Mouse (Mus musculus) liver, embryonic 12.5 days (tissue): ENCODE data around the gene Bnc1. TPM values are rescaled to one million over a fixed set of nuclear protein-coding genes. Genes with fewer than 3 reads are reported as not detected.

Experiments
- ATAC-seq: fragments of 200-750 bp; cut with Nextera tagmentation; 2 replicates; pipeline ENCODE4 v1.8.0; 2017; ENCODE audit warnings: moderate number of reproducible peaks, mild to moderate bottlenecking, moderate library complexity
- H3K27ac ChIP-seq: fragments of 300-500 bp; sonication (generic); 2 replicates; pipeline ENCODE4 v1.5.1; 2016; ENCODE audit warnings: mild to moderate bottlenecking
- H3K27me3 ChIP-seq: fragments of 300-500 bp; sonication (generic); replicated peaks from 2 replicates; pipeline ENCODE4 v1.6.1; 2016; ENCODE audit warnings: mild to moderate bottlenecking, moderate library complexity
- H3K36me3 ChIP-seq: fragments of 300-500 bp; sonication (generic); 2 replicates; pipeline ENCODE4 v1.6.1; 2016; ENCODE audit warnings: mild to moderate bottlenecking, moderate library complexity
- H3K4me1 ChIP-seq: fragments of 300-500 bp; sonication (generic); 2 replicates; pipeline ENCODE4 v1.6.1; 2016
- H3K4me2 ChIP-seq: fragments of 300-500 bp; sonication (generic); 2 replicates; pipeline ENCODE4 v1.6.1; 2016; ENCODE audit warnings: mild to moderate bottlenecking, moderate library complexity
- H3K4me3 ChIP-seq: fragments of 300-500 bp; sonication (generic); 2 replicates; pipeline ENCODE4 v1.5.1; 2016; ENCODE audit warnings: mild to moderate bottlenecking, moderate library complexity
- H3K9ac ChIP-seq: fragments of 300-500 bp; sonication (generic); 2 replicates; pipeline ENCODE4 v1.6.1; 2016; ENCODE audit warnings: mild to moderate bottlenecking, moderate library complexity
- H3K9me3 ChIP-seq: fragments of 300-500 bp; sonication (generic); replicated peaks from 2 replicates; pipeline ENCODE4 v1.6.1; 2016; ENCODE audit warnings: mild to moderate bottlenecking, moderate library complexity
- WGBS: fragments of 180-500 bp; shearing (Covaris S2); methylation state at CpG from one replicate; pipeline ENCODE4 v1.1.7; 2016; ENCODE audit not compliant: insufficient replicate concordance; 5-methylcytosine and 5-hydroxymethylcytosine counted together
- polyA plus RNA-seq: library from polyadenylated mRNA; unstranded; fragments of >200 nt; fragmentation: Nextera tagmentation; extraction: Ambion mirVana; gene quantifications from 2 replicates; pipeline ENCODE4 v1.2.1, GENCODE M21; 2016

The Bnc1 gene
- polyA plus RNA-seq, 1 experiment from 2014 or later, result 1.8 TPM

DNA sequence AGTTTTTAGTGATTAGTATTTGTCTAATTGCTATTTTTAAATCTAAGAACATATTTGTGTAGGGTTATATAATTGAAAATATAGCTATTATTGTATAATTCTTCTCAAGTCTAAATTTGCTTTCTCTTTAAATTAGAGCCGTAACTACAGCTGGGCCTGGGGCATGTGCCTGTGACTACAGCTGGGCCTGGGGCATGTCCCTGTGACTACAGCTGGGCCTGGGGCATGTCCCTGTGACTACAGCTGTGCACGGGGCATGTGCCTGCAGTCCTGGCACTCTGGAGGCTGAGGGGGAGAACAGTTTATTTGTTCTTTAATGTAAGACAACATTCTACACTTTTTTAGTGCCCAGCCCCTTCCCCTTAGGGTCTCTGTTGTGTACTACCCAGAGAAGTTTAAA lies 12.1 kb upstream of the Bnc1 start:
- Histone ChIP-seq H3K27me3 (peaks cover 7% of the 10 kb centered on the region), H3K9me3 (no peaks in the 10 kb centered on the region), H3K9ac (no peak overlapping the region), H3K4me3 (no peak overlapping the region), H3K4me2 (no peak overlapping the region), H3K36me3 (no peaks in the 10 kb centered on the region), H3K4me1 (no peaks in the 10 kb centered on the region), H3K27ac (no peak overlapping the region)
- WGBS, result 67% methylated on average over 2 of the region's 2 CpGs
- ATAC-seq, result no peak

GRCm38 (mm10) chr7:81999816-82000215 lies 7.7 kb upstream of the Bnc1 start:
- Histone ChIP-seq H3K4me2 (no peak overlapping the region), H3K9ac (no peak overlapping the region), H3K9me3 (no peaks in the 10 kb centered on the region), H3K27me3 (peaks cover 31% of the 10 kb centered on the region), H3K27ac (no peak overlapping the region), H3K4me1 (no peaks in the 10 kb centered on the region), H3K36me3 (no peaks in the 10 kb centered on the region), H3K4me3 (no peak overlapping the region)
- no peak for ATAC-seq
- WGBS, result 52% methylated on average over 2 of the region's 2 CpGs

GRCm38 (mm10) chr7:81999372-81999771 lies 7.3 kb upstream of the Bnc1 start:
- WGBS, result 50% methylated on average over 7 of the region's 7 CpGs
- no peaks in the 10 kb centered on the region for H3K4me1 ChIP-seq
- no peak overlapping the region for H3K4me3 ChIP-seq
- H3K4me2 ChIP-seq, result no peak overlapping the region
- no peak for ATAC-seq
- no peak overlapping the region for H3K27ac ChIP-seq
- H3K9me3 ChIP-seq, result no peaks in the 10 kb centered on the region
- no peak overlapping the region for H3K9ac ChIP-seq
- peaks cover 36% of the 10 kb centered on the region for H3K27me3 ChIP-seq
- no peaks in the 10 kb centered on the region for H3K36me3 ChIP-seq

GRCm38 (mm10) chr7:81995975-81996374 lies 3.9 kb upstream of the Bnc1 start:
- no peak overlapping the region for H3K27ac ChIP-seq
- peaks cover 68% of the 10 kb centered on the region for H3K27me3 ChIP-seq
- no peaks in the 10 kb centered on the region for H3K9me3 ChIP-seq
- H3K4me1 ChIP-seq, result peaks cover 9% of the 10 kb centered on the region; the same call in 1 of the 2 replicates
- H3K36me3 ChIP-seq, result no peaks in the 10 kb centered on the region
- no peak overlapping the region for H3K4me3 ChIP-seq
- H3K4me2 ChIP-seq, result no peak overlapping the region
- H3K9ac ChIP-seq, result no peak overlapping the region
- no peak for ATAC-seq
- 7% methylated on average over 9 of the region's 9 CpGs for WGBS

DNA sequence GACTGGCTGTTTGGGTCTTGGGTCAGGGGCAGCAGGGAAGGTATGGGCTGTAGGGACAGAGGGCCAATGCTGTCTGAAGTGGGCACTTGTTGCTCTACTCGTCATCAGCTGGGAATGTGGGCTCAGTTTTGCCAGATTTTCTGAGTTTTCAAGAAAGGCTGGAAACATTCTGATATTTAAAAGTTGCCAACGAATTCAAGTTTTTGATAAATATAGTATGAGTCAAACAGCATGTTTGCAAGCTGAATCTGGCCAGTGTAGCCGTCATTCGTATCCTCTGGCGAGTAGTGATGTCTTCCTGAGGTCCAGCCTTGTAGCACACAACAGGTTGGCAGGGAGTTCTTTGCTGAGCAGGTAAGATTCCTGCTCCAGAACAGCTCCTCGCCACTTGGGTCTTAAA lies 3.0 kb upstream of the Bnc1 start:
- Histone ChIP-seq H3K4me2 (no peak overlapping the region), H3K9me3 (no peaks in the 10 kb centered on the region), H3K36me3 (no peaks in the 10 kb centered on the region), H3K27me3 (peaks cover 74% of the 10 kb centered on the region), H3K9ac (no peak overlapping the region), H3K27ac (no peak overlapping the region), H3K4me3 (no peak overlapping the region), H3K4me1 (peaks cover 9% of the 10 kb centered on the region; the same call in 1 of the 2 replicates)
- 63% methylated on average over 6 of the region's 6 CpGs for WGBS
- ATAC-seq, result no peak

GRCm38 (mm10) chr7:81993140-81993539 lies 1.0 kb upstream of the Bnc1 start:
- no peak for ATAC-seq

GRCm38 (mm10) chr7:81991611-81992061 lies 456 bp downstream of the Bnc1 start:
- Histone ChIP-seq H3K4me2 (peak overlapping the region; percentile 64), H3K36me3 (no peaks in the 10 kb centered on the region), H3K4me1 (peaks cover 9% of the 10 kb centered on the region; the same call in 1 of the 2 replicates), H3K9me3 (no peaks in the 10 kb centered on the region), H3K27ac (no peak overlapping the region), H3K4me3 (peak overlapping the region; percentile 54), H3K9ac (no peak overlapping the region), H3K27me3 (peaks cover 83% of the 10 kb centered on the region)
- 2% methylated on average over 36 of the region's 36 CpGs for WGBS
- ATAC-seq, result no peak

More at GRCm38 (mm10) chr7:81993140-81993539, 1.0 kb upstream of the Bnc1 start:
- peaks cover 9% of the 10 kb centered on the region; the same call in 1 of the 2 replicates for H3K4me1 ChIP-seq
- no peaks in the 10 kb centered on the region for H3K9me3 ChIP-seq
- no peaks in the 10 kb centered on the region for H3K36me3 ChIP-seq
- no peak overlapping the region for H3K4me3 ChIP-seq
- H3K4me2 ChIP-seq, result no peak overlapping the region
- 37% methylated on average over 7 of the region's 7 CpGs for WGBS
- H3K9ac ChIP-seq, result no peak overlapping the region
- no peak overlapping the region for H3K27ac ChIP-seq
- peaks cover 82% of the 10 kb centered on the region for H3K27me3 ChIP-seq

- ATAC-seq, result no peak
- H3K4me1 ChIP-seq, result peaks cover 9% of the 10 kb centered on the region; the same call in 1 of the 2 replicates
- no peak overlapping the region for H3K9ac ChIP-seq
- H3K4me2 ChIP-seq, result no peak overlapping the region
- no peaks in the 10 kb centered on the region for H3K36me3 ChIP-seq
- peaks cover 80% of the 10 kb centered on the region for H3K27me3 ChIP-seq
- H3K4me3 ChIP-seq, result peak overlapping the region; percentile 54; the same call in 1 of the 2 replicates
- H3K27ac ChIP-seq, result no peak overlapping the region
- WGBS, result 4% methylated on average over 12 of the region's 12 CpGs
- no peaks in the 10 kb centered on the region for H3K9me3 ChIP-seq
Measured at GRCm38 (mm10) chr7:81991116-81991515, 976 bp downstream of the Bnc1 start.

- Histone ChIP-seq H3K36me3 (no peaks in the 10 kb centered on the region), H3K9ac (no peak overlapping the region), H3K4me2 (no peak overlapping the region), H3K4me3 (no peak overlapping the region), H3K27me3 (peaks cover 13% of the 10 kb centered on the region), H3K9me3 (no peaks in the 10 kb centered on the region), H3K4me1 (no peaks in the 10 kb centered on the region), H3K27ac (no peak overlapping the region)
- WGBS, result 61% methylated on average over 6 of the region's 6 CpGs
- no peak for ATAC-seq
Measured at GRCm38 (mm10) chr7:81983651-81984050, 8.4 kb downstream of the Bnc1 start.

DNA sequence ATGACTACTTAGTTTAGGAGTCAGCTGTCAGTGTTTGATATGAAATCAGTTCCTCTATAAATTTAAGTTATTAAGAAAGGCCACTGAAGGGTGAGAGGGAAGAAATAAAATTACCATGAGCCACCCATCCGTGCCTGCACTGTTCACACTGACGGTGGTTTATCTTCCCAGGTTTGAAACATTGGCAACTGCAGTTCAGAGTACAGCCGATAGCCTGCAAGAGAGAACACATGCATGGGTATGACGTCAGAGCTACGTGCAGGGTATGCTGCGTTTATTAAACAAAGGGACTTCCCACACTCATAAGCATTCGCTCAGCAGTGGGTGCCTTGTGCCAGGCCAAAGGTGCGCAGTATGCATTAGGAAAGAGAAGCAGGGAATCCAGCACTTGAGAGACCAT lies 13.8 kb downstream of the Bnc1 start:
- H3K36me3 ChIP-seq, result no peaks in the 10 kb centered on the region
- no peak overlapping the region for H3K4me3 ChIP-seq
- 64% methylated on average over 8 of the region's 8 CpGs for WGBS
- no peak for ATAC-seq
- no peaks in the 10 kb centered on the region for H3K9me3 ChIP-seq
- H3K9ac ChIP-seq, result no peak overlapping the region
- no peaks in the 10 kb centered on the region for H3K4me1 ChIP-seq
- peaks cover 12% of the 10 kb centered on the region for H3K27me3 ChIP-seq
- no peak overlapping the region for H3K4me2 ChIP-seq
- no peak overlapping the region for H3K27ac ChIP-seq

DNA sequence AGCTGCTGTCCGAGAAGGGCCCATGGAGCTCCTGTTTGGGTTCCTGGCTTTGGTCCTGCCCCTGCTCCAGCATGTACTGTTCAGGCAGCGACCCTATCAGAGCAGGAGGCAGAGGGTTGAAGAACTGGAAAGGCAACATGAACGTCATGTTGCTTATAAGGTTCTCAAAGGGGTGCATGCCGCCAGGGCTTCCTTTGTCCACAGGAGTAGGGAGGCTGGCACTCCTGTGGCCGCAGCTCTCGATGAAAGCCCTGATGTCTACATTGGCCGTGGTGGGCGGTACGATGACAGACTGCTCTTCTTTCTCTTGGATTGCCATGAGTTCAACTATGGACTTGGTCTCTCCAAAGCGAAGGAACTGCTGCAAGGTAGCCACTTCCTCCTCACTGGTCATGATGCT lies 17.5 kb downstream of the Bnc1 start:
- no peak overlapping the region for H3K27ac ChIP-seq
- WGBS, result 76% methylated on average over 10 of the region's 10 CpGs
- no peak for ATAC-seq
- H3K4me2 ChIP-seq, result no peak overlapping the region
- H3K4me3 ChIP-seq, result no peak overlapping the region
- no peaks in the 10 kb centered on the region for H3K9me3 ChIP-seq
- H3K36me3 ChIP-seq, result no peaks in the 10 kb centered on the region
- peaks cover 12% of the 10 kb centered on the region for H3K27me3 ChIP-seq
- no peak overlapping the region for H3K9ac ChIP-seq
- H3K4me1 ChIP-seq, result no peaks in the 10 kb centered on the region

- Histone ChIP-seq H3K4me3 (no peak overlapping the region), H3K27ac (no peak overlapping the region), H3K27me3 (peaks cover 12% of the 10 kb centered on the region), H3K9me3 (no peaks in the 10 kb centered on the region), H3K36me3 (no peaks in the 10 kb centered on the region), H3K4me1 (no peaks in the 10 kb centered on the region), H3K9ac (no peak overlapping the region), H3K4me2 (no peak overlapping the region)
- ATAC-seq, result no peak
- 80% methylated on average over 12 of the region's 12 CpGs for WGBS
Measured at GRCm38 (mm10) chr7:81973939-81974338, 18.2 kb downstream of the Bnc1 start.

DNA sequence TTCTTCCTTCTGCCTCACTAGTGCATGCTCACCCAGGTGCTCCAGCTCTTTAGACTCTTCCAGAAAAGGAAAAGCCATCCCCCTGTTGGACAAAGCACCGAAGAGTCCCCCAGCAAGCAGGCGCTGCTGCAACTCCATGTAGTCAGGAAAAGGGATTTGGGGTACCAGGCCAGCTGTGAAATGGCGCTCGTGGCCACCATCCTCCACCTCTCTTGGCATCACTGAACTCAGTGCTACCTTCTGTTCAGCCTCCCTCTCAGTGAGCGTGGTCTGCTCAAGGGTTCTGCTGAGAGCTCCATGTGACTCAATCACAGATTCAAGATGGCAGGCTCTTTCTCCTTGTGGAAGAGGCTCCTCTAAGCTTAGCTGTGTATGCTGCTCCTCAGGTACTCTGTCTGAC lies 18.8 kb downstream of the Bnc1 start:
- Histone ChIP-seq H3K27ac (no peak overlapping the region), H3K4me1 (no peaks in the 10 kb centered on the region), H3K4me2 (no peak overlapping the region), H3K27me3 (peaks cover 12% of the 10 kb centered on the region), H3K36me3 (no peaks in the 10 kb centered on the region), H3K9ac (no peak overlapping the region), H3K9me3 (no peaks in the 10 kb centered on the region), H3K4me3 (no peak overlapping the region)
- 82% methylated on average over 5 of the region's 5 CpGs for WGBS
- ATAC-seq, result no peak
